Mouse (Mus musculus) midbrain, embryonic 16.5 days (tissue): Measurements from ENCODE around the gene 1700023F06Rik. TPM values are rescaled to one million over a fixed set of nuclear protein-coding genes. Genes with fewer than 3 reads are reported as not detected.
"Not testable (repeated sequence)": the region's sequence is repeated elsewhere in the genome, so short reads cannot be mapped to it uniquely, and the experiment has no call there.

ENCODE experiments used
- ATAC-seq: fragments of 200-750 bp; cut with Nextera tagmentation; 2 replicates; pipeline ENCODE4 v1.8.0; 2017; ENCODE audit warnings: moderate TSS enrichment
- H3K27ac ChIP-seq: fragments of 300-500 bp; sonication (generic); 2 replicates; pipeline ENCODE4 v1.5.1; 2014; ENCODE audit warnings: mild to moderate bottlenecking, low read length, mixed read lengths
- H3K27me3 ChIP-seq: fragments of 300-500 bp; sonication (generic); 2 replicates; pipeline ENCODE4 v1.6.1; 2014; ENCODE audit warnings: low read depth, low read length, mixed read lengths; ENCODE audit not compliant: control insufficient read depth, insufficient read depth
- H3K36me3 ChIP-seq: fragments of 300-500 bp; sonication (generic); 2 replicates; pipeline ENCODE4 v1.6.1; 2014; ENCODE audit warnings: mild to moderate bottlenecking, low read length, moderate library complexity, mixed read lengths; ENCODE audit not compliant: control insufficient read depth, insufficient read depth
- H3K4me1 ChIP-seq: fragments of 300-500 bp; sonication (generic); 2 replicates; pipeline ENCODE4 v1.6.1; 2014; ENCODE audit warnings: mild to moderate bottlenecking, low read length, mixed read lengths; ENCODE audit not compliant: control insufficient read depth, insufficient read depth
- H3K4me2 ChIP-seq: fragments of 300-500 bp; sonication (generic); 2 replicates; pipeline ENCODE4 v1.6.1; 2014; ENCODE audit warnings: mild to moderate bottlenecking, low read length, mixed read lengths
- H3K4me3 ChIP-seq: fragments of 300-500 bp; sonication (generic); 2 replicates; pipeline ENCODE4 v1.5.1; 2014; ENCODE audit warnings: low read depth, mild to moderate bottlenecking, low read length, moderate library complexity, mixed read lengths
- H3K9ac ChIP-seq: fragments of 300-500 bp; sonication (generic); 2 replicates; pipeline ENCODE4 v1.6.1; 2014; ENCODE audit warnings: low read depth, low read length, mixed read lengths
- H3K9me3 ChIP-seq: fragments of 300-500 bp; sonication (generic); replicated peaks from 2 replicates; pipeline ENCODE4 v1.6.1; 2014; ENCODE audit warnings: mild to moderate bottlenecking, low read length, mixed read lengths; ENCODE audit not compliant: control insufficient read depth, poor library complexity, severe bottlenecking
- WGBS: fragments of 180-500 bp; shearing (Covaris S2); extraction: QIAGEN DNeasy Blood & Tissue Kit; methylation state at CpG from one replicate; pipeline ENCODE4 v1.1.7; 2014; 5-methylcytosine and 5-hydroxymethylcytosine counted together
- polyA plus RNA-seq: library from polyadenylated mRNA; unstranded; fragments of >200 nt; fragmentation: Nextera tagmentation; extraction: Ambion mirVana; gene quantifications from 2 replicates; pipeline ENCODE4 v1.2.1, GENCODE M21; 2015

Gene 1700023F06Rik
- polyA plus RNA-seq, 1 experiment from 2014 or later, result 2.3 TPM

GRCm38 (mm10) chr11:103231367-103231766 lies 23.0 kb upstream of the 1700023F06Rik start:
- Histone ChIP-seq H3K4me3 (no peak overlapping the region), H3K4me1 (no peaks in the 10 kb centered on the region), H3K36me3 (peaks cover 23% of the 10 kb centered on the region), H3K27me3 (no peaks in the 10 kb centered on the region), H3K4me2 (no peak overlapping the region), H3K27ac (no peak overlapping the region), H3K9ac (no peak overlapping the region), H3K9me3 (no peaks in the 10 kb centered on the region; the same call in 1 of the 2 replicates)
- 98% methylated on average over 7 of the region's 7 CpGs for WGBS
- no peak for ATAC-seq

DNA sequence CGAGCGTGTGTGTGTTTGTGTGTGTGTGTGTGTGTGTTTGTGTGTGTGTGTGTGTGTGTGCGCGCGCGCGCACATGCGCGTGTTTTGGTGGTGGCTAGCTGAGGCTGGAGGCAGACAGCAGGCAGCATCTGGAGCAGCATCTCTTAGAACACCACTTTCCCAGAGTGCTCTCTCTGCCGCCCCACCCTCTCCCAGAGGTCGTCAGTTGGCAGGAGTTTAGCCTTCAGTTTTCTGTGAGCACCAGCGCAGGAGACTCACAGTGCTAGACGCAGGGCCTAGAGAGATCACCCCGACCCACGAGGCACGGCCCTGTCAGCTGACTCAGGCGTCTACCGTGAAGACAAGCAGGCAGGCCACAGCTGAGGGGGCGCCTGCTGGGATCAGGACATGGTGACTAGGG lies 22.3 kb upstream of the 1700023F06Rik start:
- peaks cover 23% of the 10 kb centered on the region for H3K36me3 ChIP-seq
- 92% methylated on average over 19 of the region's 19 CpGs for WGBS
- ATAC-seq, result no peak

DNA sequence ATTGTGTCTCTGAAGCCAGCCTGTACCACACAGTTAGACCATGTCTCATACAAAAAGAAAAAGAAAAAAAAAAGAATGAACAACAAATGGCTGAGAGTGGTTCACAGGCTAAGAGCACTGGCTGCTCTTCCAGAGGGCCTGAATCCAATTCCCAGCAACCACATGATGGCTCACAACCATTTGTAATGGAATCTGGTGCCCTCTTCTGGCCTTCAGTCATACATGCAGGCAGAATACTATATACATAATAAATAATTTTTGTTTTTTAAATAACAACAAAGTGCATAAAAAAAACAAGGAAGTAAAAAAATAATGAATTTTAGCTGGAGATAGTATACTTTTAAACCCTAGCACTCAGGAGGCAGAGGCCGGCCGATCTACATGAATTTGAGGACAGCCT lies 21.2 kb upstream of the 1700023F06Rik start:
- 100% methylated on average over 2 of the region's 2 CpGs for WGBS
- H3K4me2 ChIP-seq, result no peak overlapping the region
- H3K4me3 ChIP-seq, result no peak overlapping the region
- H3K27me3 ChIP-seq, result no peaks in the 10 kb centered on the region
- peaks cover 23% of the 10 kb centered on the region for H3K36me3 ChIP-seq
- H3K4me1 ChIP-seq, result no peaks in the 10 kb centered on the region
- no peaks in the 10 kb centered on the region; the same call in 1 of the 2 replicates for H3K9me3 ChIP-seq
- no peak overlapping the region for H3K9ac ChIP-seq
- no peak overlapping the region for H3K27ac ChIP-seq
- ATAC-seq, result no peak

More for the DNA sequence above, 22.3 kb upstream of the 1700023F06Rik start:
- Histone ChIP-seq H3K4me2 (no peak overlapping the region), H3K9me3 (no peaks in the 10 kb centered on the region; the same call in 1 of the 2 replicates), H3K27ac (no peak overlapping the region), H3K27me3 (no peaks in the 10 kb centered on the region), H3K4me3 (no peak overlapping the region), H3K4me1 (no peaks in the 10 kb centered on the region), H3K9ac (no peak overlapping the region)

- H3K36me3 ChIP-seq, result peaks cover 18% of the 10 kb centered on the region
- ATAC-seq, result no peak
Measured at GRCm38 (mm10) chr11:103223951-103224456, 15.6 kb upstream of the 1700023F06Rik start.

GRCm38 (mm10) chr11:103223444-103223843 lies 15.1 kb upstream of the 1700023F06Rik start:
- no peak overlapping the region for H3K9ac ChIP-seq
- peaks cover 3% of the 10 kb centered on the region; the same call in 1 of the 2 replicates for H3K4me1 ChIP-seq
- no peaks in the 10 kb centered on the region for H3K27me3 ChIP-seq
- no peak overlapping the region for H3K27ac ChIP-seq
- H3K9me3 ChIP-seq, result no peaks in the 10 kb centered on the region
- H3K4me3 ChIP-seq, result no peak overlapping the region
- H3K4me2 ChIP-seq, result no peak overlapping the region
- WGBS, result 87% methylated on average over 10 of the region's 10 CpGs
- peaks cover 14% of the 10 kb centered on the region; the same call in 1 of the 2 replicates for H3K36me3 ChIP-seq
- no peak for ATAC-seq

More at GRCm38 (mm10) chr11:103223951-103224456, 15.6 kb upstream of the 1700023F06Rik start:
- no peak overlapping the region for H3K9ac ChIP-seq
- no peaks in the 10 kb centered on the region for H3K9me3 ChIP-seq
- H3K4me3 ChIP-seq, result no peak overlapping the region
- H3K4me2 ChIP-seq, result no peak overlapping the region
- no peaks in the 10 kb centered on the region for H3K27me3 ChIP-seq
- H3K27ac ChIP-seq, result no peak overlapping the region
- 69% methylated on average over 18 of the region's 18 CpGs for WGBS
- no peaks in the 10 kb centered on the region for H3K4me1 ChIP-seq

DNA sequence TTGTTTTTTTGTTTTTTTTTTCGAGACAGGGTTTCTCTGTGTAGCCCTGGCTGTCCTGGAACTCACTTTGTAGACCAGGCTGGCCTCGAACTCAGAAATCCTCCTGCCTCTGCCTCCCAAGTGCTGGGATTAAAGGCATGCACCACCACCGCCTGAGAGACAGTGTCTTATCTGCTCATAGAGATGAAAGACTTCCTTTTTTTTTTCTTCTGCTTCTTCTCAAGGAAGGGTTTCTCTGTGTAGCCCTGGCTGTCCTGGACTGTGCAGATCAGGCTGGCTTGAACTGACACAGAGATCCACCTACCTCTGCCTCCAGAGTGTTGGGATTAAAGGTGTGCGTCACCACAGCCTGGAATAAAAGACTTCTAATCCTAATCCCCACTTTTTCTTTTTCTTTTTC lies 14.4 kb upstream of the 1700023F06Rik start:
- H3K36me3 ChIP-seq, result peaks cover 14% of the 10 kb centered on the region; the same call in 1 of the 2 replicates
- ATAC-seq, H3K27me3 ChIP-seq, H3K9ac ChIP-seq, H3K4me2 ChIP-seq, H3K9me3 ChIP-seq, H3K4me1 ChIP-seq, H3K27ac ChIP-seq, H3K4me3 ChIP-seq: not testable (repeated sequence)
- 85% methylated on average over 3 of the region's 4 CpGs for WGBS

- no peaks in the 10 kb centered on the region; the same call in 1 of the 2 replicates for H3K27me3 ChIP-seq
- 95% methylated on average over 6 of the region's 6 CpGs for WGBS
- ATAC-seq, result no peak
- no peak overlapping the region for H3K4me2 ChIP-seq
- H3K27ac ChIP-seq, result no peak overlapping the region
- H3K36me3 ChIP-seq, result peaks cover 6% of the 10 kb centered on the region; the same call in 1 of the 2 replicates
- H3K9me3 ChIP-seq, result no peaks in the 10 kb centered on the region
- H3K9ac ChIP-seq, result no peak overlapping the region
- no peak overlapping the region for H3K4me3 ChIP-seq
- H3K4me1 ChIP-seq, result peaks cover 4% of the 10 kb centered on the region; the same call in 1 of the 2 replicates
Measured at GRCm38 (mm10) chr11:103221437-103221836, 13.1 kb upstream of the 1700023F06Rik start.

GRCm38 (mm10) chr11:103219995-103220394 lies 11.6 kb upstream of the 1700023F06Rik start:
- H3K36me3 ChIP-seq, result peaks cover 6% of the 10 kb centered on the region; the same call in 1 of the 2 replicates
- ATAC-seq, result no peak
- no peak overlapping the region for H3K4me3 ChIP-seq
- no peak overlapping the region for H3K9ac ChIP-seq
- WGBS, result 86% methylated on average over 4 of the region's 4 CpGs
- no peaks in the 10 kb centered on the region; the same call in 1 of the 2 replicates for H3K27me3 ChIP-seq
- peaks cover 4% of the 10 kb centered on the region; the same call in 1 of the 2 replicates for H3K4me1 ChIP-seq
- no peak overlapping the region for H3K4me2 ChIP-seq
- H3K9me3 ChIP-seq, result no peaks in the 10 kb centered on the region
- H3K27ac ChIP-seq, result no peak overlapping the region

DNA sequence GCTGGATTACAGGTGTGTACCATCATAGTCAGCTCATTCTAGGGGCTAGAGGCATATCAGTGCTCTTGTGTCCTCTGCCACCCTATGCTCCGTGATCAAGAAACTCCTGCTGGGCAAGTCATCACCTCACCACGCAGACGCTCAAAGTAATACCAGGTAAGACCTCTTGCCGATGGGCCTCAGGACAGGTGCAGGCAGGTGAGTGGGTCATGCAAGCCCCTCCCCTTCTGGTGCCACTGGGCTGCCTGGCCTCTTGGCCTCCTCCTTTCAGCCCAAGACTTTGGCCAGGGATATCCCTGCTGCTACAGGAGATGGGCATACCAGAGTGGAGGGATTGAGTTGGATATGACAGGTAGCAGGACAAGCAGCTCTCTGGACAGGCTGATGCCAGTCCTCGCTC lies 10.9 kb upstream of the 1700023F06Rik start:
- Histone ChIP-seq H3K4me2 (no peak overlapping the region), H3K27ac (no peak overlapping the region), H3K27me3 (no peaks in the 10 kb centered on the region; the same call in 1 of the 2 replicates), H3K4me3 (no peak overlapping the region), H3K9me3 (no peaks in the 10 kb centered on the region), H3K36me3 (peaks cover 6% of the 10 kb centered on the region; the same call in 1 of the 2 replicates), H3K9ac (no peak overlapping the region), H3K4me1 (peaks cover 4% of the 10 kb centered on the region; the same call in 1 of the 2 replicates)
- 91% methylated on average over 5 of the region's 5 CpGs for WGBS
- no peak for ATAC-seq
